Mouse (Mus musculus): ENCODE data around the gene Sox12. TPM values are rescaled to one million over a fixed set of nuclear protein-coding genes. Genes with fewer than 3 reads are reported as not detected.
"Not testable (repeated sequence)": the region's sequence is repeated elsewhere in the genome, so short reads cannot be mapped to it uniquely, and the experiment has no call there.

Sox12 gene
- total RNA-seq, 1 experiment from 2014 or later = 3.9 TPM

GRCm38 (mm10) chr2:152372661-152373060, 25.2 kb downstream of the Sox12 start:
- no peak for ATAC-seq (replicated peaks in 1 of 2; ENCODE audit: insufficient read depth in 1 of 2, low FRiP score in 2 of 2, low TSS enrichment in 1 of 2, low read depth in 1 of 2, poor library complexity in 2 of 2, severe bottlenecking in 2 of 2)

- ATAC-seq (replicated peaks in 1 of 2; ENCODE audit: insufficient read depth in 1 of 2, low FRiP score in 2 of 2, low TSS enrichment in 1 of 2, low read depth in 1 of 2, poor library complexity in 2 of 2, severe bottlenecking in 2 of 2) = peak; percentile 54 to 62
Measured at GRCm38 (mm10) chr2:152372104-152372503, 25.8 kb downstream of the Sox12 start.

DNA sequence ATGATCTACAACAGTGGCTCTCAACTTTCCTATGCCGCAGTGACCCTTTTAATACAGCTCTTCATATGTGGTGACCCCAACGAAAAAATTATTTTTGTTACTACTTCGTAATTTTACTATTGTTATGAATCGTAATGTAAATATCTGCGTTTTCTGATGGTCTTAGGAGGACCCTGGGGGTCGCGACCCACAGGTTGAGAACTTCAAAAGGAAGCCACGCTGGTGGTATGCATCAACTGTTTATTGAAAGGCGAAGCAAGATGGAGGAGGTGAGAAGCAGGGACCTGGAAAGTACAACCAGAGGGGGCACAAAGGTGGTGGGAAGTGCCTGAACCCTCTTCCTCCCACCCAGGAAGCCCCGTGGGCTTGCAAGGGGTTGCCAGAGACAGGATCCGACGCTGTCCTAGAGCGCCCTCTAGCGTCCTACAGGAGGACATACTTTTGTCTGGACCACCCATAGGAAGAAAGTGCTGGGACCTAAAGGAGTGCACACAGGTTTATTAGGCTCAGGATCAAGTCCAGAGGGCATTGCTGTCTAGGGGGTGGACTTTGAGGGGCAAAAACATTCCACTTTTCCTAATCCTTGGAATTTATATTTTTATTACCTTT, 29.2 kb downstream of the Sox12 start:
- peak; percentile 60 to 65; a peak in 3 of 4 replicates for ATAC-seq (replicated peaks in 1 of 2; ENCODE audit: insufficient read depth in 1 of 2, low FRiP score in 2 of 2, low TSS enrichment in 1 of 2, low read depth in 1 of 2, poor library complexity in 2 of 2, severe bottlenecking in 2 of 2)

GRCm38 (mm10) chr2:152367917-152368316, 29.9 kb downstream of the Sox12 start:
- no peak for ATAC-seq (replicated peaks in 1 of 2; ENCODE audit: insufficient read depth in 1 of 2, low FRiP score in 2 of 2, low TSS enrichment in 1 of 2, low read depth in 1 of 2, poor library complexity in 2 of 2, severe bottlenecking in 2 of 2)

DNA sequence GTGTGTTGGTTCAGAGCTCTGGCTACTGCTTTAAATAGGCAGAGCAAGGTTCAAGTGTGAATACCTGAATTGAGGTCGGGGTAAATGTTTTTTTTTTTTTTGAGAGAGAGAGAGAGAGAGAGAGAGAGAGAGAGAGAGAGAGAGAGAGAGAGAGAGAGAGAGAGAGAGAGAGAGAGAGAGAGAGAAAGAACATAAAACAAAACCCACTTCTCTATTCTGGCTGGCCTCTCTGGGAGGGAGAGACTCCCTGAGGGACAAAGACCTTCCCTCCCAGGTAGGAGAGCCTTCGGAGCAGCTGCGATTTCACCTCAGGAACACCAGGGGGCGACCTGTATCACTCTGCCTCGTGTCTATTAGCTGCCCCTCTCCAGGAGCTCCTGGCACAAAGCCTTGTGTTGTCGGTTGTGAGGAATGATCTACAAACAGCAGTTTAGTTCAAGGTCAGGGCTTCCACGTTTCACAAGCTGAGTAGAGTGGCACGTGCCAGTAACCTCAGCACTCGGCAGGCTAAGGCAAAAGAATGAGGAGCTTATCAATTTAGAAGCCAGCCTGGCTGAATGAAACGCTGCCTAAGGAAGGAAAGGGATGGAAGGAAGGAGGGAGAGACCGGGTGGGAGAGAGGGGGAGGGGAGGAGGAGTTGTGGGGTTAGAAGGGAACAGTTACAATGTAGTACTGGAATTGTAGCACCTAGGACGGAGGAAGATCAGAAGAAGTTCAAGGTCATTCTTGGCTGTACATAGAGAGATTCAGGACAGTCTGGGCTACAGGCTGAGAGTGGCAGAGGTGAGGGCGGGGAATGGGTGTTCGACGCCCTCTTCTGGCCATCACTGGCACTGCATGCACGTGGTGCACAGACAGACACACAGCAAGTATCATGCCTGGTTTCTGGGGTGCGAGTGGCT, 34.4 kb downstream of the Sox12 start:
- peak; percentile 68 to 78 for ATAC-seq (replicated peaks in 1 of 2; ENCODE audit: insufficient read depth in 1 of 2, low FRiP score in 2 of 2, low TSS enrichment in 1 of 2, low read depth in 1 of 2, poor library complexity in 2 of 2, severe bottlenecking in 2 of 2)

DNA sequence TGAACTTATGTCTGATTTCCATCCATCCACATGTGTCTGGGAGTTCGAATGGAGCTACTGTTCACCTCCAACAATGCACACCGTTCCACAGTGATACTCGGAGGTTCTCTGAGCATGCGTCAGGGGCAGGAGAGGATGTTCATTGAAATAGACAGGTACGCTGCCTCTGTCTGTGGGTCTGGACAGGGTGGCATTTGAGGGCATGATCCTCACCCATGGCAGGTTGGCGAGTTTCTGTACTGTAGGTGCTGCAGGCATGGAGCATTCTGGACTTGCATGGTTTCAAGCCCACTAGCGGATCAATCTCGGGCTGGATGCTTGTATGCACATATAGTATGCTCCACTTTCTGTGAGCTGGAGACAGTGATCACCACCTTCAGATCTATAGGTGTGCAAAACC, 36.7 kb downstream of the Sox12 start:
- no peak for ATAC-seq (replicated peaks in 1 of 2; ENCODE audit: insufficient read depth in 1 of 2, low FRiP score in 2 of 2, low TSS enrichment in 1 of 2, low read depth in 1 of 2, poor library complexity in 2 of 2, severe bottlenecking in 2 of 2)

DNA sequence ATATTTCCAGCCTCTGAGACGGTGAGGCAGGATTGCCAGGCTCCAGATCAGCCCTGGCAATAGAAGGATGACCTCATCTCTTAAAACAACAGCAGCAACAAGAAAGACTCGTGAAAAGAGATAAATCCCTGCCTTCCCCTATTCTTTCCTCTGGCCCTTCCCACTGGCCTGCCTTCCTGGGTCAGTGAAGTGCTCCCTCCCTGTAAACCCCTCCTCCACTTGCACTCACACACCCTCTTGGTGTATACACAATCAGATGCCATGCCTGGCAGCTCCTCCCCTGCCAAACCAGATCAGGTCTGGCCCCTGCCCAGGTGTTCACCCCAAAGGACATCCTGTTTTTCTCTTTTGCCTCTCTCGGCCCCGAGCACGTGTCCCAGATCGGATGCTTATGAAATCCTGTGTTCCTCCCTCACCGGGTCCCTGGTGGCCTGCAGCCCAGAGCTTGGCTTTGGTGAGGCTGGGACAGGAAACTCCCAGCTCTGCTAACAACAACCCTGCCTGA, 37.5 kb downstream of the Sox12 start:
- ATAC-seq (replicated peaks in 1 of 2; ENCODE audit: insufficient read depth in 1 of 2, low FRiP score in 2 of 2, low TSS enrichment in 1 of 2, low read depth in 1 of 2, poor library complexity in 2 of 2, severe bottlenecking in 2 of 2) = peak; percentile 84 to 87

- peak; percentile 1 to 30; a peak in 1 of 4 replicates for ATAC-seq (replicated peaks in 1 of 2; ENCODE audit: insufficient read depth in 1 of 2, low FRiP score in 2 of 2, low TSS enrichment in 1 of 2, low read depth in 1 of 2, poor library complexity in 2 of 2, severe bottlenecking in 2 of 2)
Measured at GRCm38 (mm10) chr2:152359616-152360015, 38.2 kb downstream of the Sox12 start.

- ATAC-seq (replicated peaks in 1 of 2; ENCODE audit: insufficient read depth in 1 of 2, low FRiP score in 2 of 2, low TSS enrichment in 1 of 2, low read depth in 1 of 2, poor library complexity in 2 of 2, severe bottlenecking in 2 of 2) = not testable (repeated sequence)
Measured at GRCm38 (mm10) chr2:152358977-152359376, 38.9 kb downstream of the Sox12 start.

DNA sequence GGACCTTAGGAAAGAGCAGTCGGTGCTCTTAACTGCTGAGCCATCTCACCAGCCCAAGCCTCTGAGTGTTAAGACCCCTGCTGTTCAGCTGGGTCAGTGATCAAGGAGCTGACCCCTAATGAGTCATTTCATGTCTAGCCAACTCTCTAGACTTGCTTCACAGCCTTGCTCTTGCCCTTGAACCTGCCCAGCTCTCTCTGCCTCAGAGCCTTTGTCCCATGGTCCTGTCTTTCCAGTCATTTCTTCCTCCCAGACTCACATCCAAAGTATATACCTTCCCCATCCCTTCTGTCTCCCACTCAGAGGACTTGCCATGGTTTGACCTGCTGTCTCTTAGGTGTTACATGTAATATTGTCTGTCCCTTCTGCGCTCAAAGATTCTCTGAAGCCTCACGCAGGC, 40.6 kb downstream of the Sox12 start:
- ATAC-seq (replicated peaks in 1 of 2; ENCODE audit: insufficient read depth in 1 of 2, low FRiP score in 2 of 2, low TSS enrichment in 1 of 2, low read depth in 1 of 2, poor library complexity in 2 of 2, severe bottlenecking in 2 of 2) = no peak

- ATAC-seq (replicated peaks in 1 of 2; ENCODE audit: insufficient read depth in 1 of 2, low FRiP score in 2 of 2, low TSS enrichment in 1 of 2, low read depth in 1 of 2, poor library complexity in 2 of 2, severe bottlenecking in 2 of 2) = peak; percentile 50 to 69
Measured at GRCm38 (mm10) chr2:152349842-152350540, 47.9 kb downstream of the Sox12 start.

DNA sequence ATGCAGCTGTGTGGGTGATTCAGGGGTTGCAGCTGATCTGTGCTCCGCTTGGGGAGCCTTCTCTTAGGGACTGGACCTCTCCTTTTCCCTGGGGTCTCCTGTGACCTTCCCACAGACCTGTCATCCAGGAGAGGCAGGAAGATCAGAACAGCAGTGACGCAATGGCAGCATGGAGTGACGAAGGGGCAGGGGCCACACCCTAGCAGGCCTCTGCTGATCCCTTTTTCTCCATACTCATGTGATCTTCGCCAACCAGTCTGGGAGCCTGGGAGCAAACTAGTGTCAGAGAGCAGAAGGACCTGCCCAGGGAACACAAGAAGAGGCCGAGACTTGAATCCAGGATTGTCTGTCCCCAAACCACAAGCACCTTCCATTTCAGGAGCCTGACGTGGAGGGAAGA, 48.7 kb downstream of the Sox12 start:
- ATAC-seq (replicated peaks in 1 of 2; ENCODE audit: insufficient read depth in 1 of 2, low FRiP score in 2 of 2, low TSS enrichment in 1 of 2, low read depth in 1 of 2, poor library complexity in 2 of 2, severe bottlenecking in 2 of 2) = no peak

- no peak for ATAC-seq (replicated peaks in 1 of 2; ENCODE audit: insufficient read depth in 1 of 2, low FRiP score in 2 of 2, low TSS enrichment in 1 of 2, low read depth in 1 of 2, poor library complexity in 2 of 2, severe bottlenecking in 2 of 2)
Measured at GRCm38 (mm10) chr2:152347722-152348121, 50.1 kb downstream of the Sox12 start.

DNA sequence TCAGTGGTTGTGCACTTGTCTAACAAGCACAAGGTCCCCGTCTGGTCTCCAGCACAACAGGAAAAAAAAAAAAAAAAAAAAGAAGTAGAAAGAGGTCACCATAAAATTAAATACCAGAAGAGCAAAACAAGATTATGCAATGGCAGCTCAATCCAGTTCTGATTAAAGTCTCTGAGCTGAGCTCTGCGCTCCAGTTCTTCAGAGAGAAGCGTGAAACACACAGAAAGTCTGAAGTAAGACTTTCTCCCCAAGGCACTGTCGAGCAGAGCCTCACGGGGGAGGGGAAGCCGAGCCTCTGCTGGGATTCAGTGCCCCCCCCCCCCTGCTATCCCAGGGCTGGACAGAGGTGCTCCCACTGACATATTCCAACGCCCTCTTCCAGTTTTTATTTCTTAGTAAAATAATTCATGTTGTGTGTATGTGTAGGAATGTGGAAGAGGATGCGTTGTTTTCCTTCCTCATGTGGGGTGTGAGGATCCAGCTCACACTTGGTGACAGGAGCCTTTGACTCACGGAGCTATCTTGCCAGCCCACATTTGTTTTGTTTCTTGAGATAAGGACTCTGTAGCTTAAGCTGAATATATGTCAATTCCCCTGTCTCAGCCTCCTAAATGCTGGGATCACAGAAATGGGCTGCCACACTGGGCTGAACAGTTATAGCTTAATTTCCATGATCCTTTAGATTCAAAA, 50.9 kb downstream of the Sox12 start:
- ATAC-seq (replicated peaks in 1 of 2; ENCODE audit: insufficient read depth in 1 of 2, low FRiP score in 2 of 2, low TSS enrichment in 1 of 2, low read depth in 1 of 2, poor library complexity in 2 of 2, severe bottlenecking in 2 of 2) = no peak

DNA sequence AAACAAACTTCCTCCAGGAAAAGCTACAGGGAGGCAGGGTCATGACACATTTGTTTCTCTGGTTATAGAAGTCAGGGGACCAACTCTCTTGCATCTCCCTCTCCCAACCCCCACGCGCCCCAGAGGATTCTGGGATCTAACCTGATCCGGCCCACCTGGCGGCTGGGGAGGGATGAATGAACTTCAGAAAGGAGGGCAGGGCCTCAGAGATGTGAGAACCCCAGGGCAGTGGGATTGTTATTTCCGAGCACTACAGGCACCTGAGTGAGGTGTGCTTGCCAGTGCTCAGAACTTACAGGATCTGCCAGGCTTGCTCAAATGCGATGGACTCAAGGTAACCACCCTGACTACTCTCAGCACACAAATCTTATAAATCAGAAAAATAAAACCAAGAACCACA, 52.5 kb downstream of the Sox12 start:
- ATAC-seq (replicated peaks in 1 of 2; ENCODE audit: insufficient read depth in 1 of 2, low FRiP score in 2 of 2, low TSS enrichment in 1 of 2, low read depth in 1 of 2, poor library complexity in 2 of 2, severe bottlenecking in 2 of 2) = no peak

- ATAC-seq (replicated peaks in 1 of 2; ENCODE audit: insufficient read depth in 1 of 2, low FRiP score in 2 of 2, low TSS enrichment in 1 of 2, low read depth in 1 of 2, poor library complexity in 2 of 2, severe bottlenecking in 2 of 2) = no peak
Measured at GRCm38 (mm10) chr2:152344909-152345308, 53.0 kb downstream of the Sox12 start.

DNA sequence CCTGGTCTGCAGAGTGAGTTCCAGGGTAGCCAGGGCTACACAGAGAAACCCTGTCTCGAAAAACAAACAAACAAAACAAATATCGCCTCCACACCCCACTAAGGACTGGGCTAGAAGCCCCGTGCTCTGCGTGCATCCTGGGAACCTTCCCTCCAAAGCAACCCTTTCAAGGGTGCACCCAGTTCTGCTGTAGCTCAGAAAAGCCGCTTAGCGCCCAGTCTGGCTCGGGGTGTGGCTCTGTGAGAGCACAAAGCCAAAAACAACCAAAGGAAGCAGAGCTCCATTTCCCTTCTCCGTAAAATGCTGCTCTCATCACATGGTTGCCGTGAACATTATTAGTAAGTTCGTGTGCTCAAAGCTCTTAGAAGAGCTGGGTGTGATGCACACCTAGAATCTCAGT, 53.5 kb downstream of the Sox12 start:
- ATAC-seq (replicated peaks in 1 of 2; ENCODE audit: insufficient read depth in 1 of 2, low FRiP score in 2 of 2, low TSS enrichment in 1 of 2, low read depth in 1 of 2, poor library complexity in 2 of 2, severe bottlenecking in 2 of 2) = no peak

All from hematopoietic stem cell, adult 5-6 weeks (primary cell).